17 mouse cellular contexts compared by ENCODE assay signal in genomic region chr7:115134926-115135575, GRCm38 (mm10).
DNase-seq lines count a peak whose midpoint lies in the region; ATAC-seq lines count a peak whose summit lies in the region.
"Had no signal": no experiment of that assay in that cellular context is flagged by ENCODE, and none has a peak within 500 bp of the region (broad histone marks: within the 10 kb centered on the region; RNA-seq: fewer than 3 reads in every experiment).

No protein-coding gene starts in this region.

- no peaks in the 10 kb centered on the region for H3K36me3 ChIP-seq in heart, embryonic 12.5 days
- H3K36me3 ChIP-seq: neural tube, embryonic 13.5 days had no signal

- H3K27ac ChIP-seq in heart, embryonic 12.5 days (ENCODE audit: poor library complexity, severe bottlenecking), result no peak overlapping the region
- H3K27ac ChIP-seq: gastrocnemius, adult 2 months; left cerebral cortex, adult 2 months; neural tube, embryonic 13.5 days had no signal

- WGBS in heart, embryonic 12.5 days, result 70% methylated on average over 3 of the region's 3 CpGs

- no peak overlapping the region for H3K4me3 ChIP-seq in heart, embryonic 12.5 days
- H3K4me3 ChIP-seq: erythroblast, embryonic 14.5 days; gastrocnemius, adult 2 months; left cerebral cortex, adult 2 months; neural tube, embryonic 13.5 days had no signal

- peak; percentile 70 to 78 for DNase-seq in heart, adult 18-20 months
- DNase-seq in Muller cell, postnatal 12 days (ENCODE audit: inconsistent ontology term), result peak; percentile 14
- peak; percentile 12 for DNase-seq in gonadal fat pad, adult 2 months (ENCODE audit: low read depth)
- DNase-seq in heart, postnatal 4 days, result peak; percentile 48
- DNase-seq in urinary bladder, postnatal 4 days (ENCODE audit: low spot score in 2 of 2), result no peak
- no peak for DNase-seq in cerebellum, postnatal 36 days
- DNase-seq: adrenal gland, adult 2 months; gastrocnemius, adult 2 months; kidney, postnatal 25 days; right cerebral cortex, postnatal 25 days; thymus, postnatal 4 days had no signal

- H3K4me2 ChIP-seq in heart, embryonic 12.5 days, result no peak overlapping the region
- H3K4me2 ChIP-seq: neural tube, embryonic 13.5 days had no signal

- ATAC-seq in heart, embryonic 12.5 days (ENCODE audit: insufficient number of reproducible peaks, low FRiP score), result no peak
- ATAC-seq: intestine, embryonic 16.5 days; Patski had no signal

- H3K27me3 ChIP-seq in heart, embryonic 12.5 days (replicated peaks), result no peaks in the 10 kb centered on the region
- H3K27me3 ChIP-seq: Patski had no signal

- no peak overlapping the region for H3K9ac ChIP-seq in heart, embryonic 12.5 days
- H3K9ac ChIP-seq: neural tube, embryonic 13.5 days had no signal

- H3K4me1 ChIP-seq in heart, embryonic 12.5 days (replicated peaks), result peaks cover 20% of the 10 kb centered on the region

- no peaks in the 10 kb centered on the region for H3K9me3 ChIP-seq in heart, embryonic 12.5 days (replicated peaks)
- H3K9me3 ChIP-seq: neural tube, embryonic 13.5 days had no signal

Comparison
In these comparisons a context has a peak if more than half of its experiments do, and no peak if none do; other contexts are left out.
1. DNase-seq: peak in heart, adult 18-20 months (2 of 2), Muller cell, postnatal 12 days (single experiment), gonadal fat pad, adult 2 months (single experiment) and heart, postnatal 4 days (single experiment); none in urinary bladder, postnatal 4 days (0 of 2) and cerebellum, postnatal 36 days (0 of 2).